Mouse (Mus musculus) brain, adult 2 months (tissue): Measurements from ENCODE around the gene Abhd6.

Experiments
- DNase-seq: peaks from one replicate; pipeline ENCODE4 v3.0.0; 2011; ENCODE audit warnings: low read depth, low spot score

Abhd6 gene

GRCm38 (mm10) chr14:8002432-8003092 is at the start of gene Abhd6:
TSS of gene Abhd6 (plus strand) at chr14:8002902.
- peak; percentile 95 for DNase-seq

DNA sequence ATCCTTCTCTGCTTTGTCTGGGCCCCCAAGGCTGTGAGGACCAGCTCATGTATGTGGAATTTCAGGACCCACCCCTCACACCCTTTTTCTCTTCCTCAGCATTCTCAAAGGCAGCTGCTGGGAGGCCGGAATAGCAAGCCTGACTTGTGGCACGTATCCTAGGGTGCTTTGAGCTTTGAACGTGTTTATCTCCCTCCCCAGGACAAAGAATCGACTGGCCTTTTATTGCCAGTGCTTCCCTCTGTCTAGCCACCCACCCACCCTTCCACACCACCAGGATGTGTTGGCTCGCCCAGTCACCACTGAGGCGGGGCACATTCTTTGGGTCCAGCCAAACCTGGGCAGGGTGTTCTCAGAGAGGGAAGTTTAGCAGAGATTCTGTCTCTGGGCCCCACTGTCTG is 48.6 kb upstream of the Abhd6 start:
- no peak for DNase-seq

GRCm38 (mm10) chr14:7956427-7956826 is 46.3 kb upstream of the Abhd6 start:
- DNase-seq, result no peak

DNA sequence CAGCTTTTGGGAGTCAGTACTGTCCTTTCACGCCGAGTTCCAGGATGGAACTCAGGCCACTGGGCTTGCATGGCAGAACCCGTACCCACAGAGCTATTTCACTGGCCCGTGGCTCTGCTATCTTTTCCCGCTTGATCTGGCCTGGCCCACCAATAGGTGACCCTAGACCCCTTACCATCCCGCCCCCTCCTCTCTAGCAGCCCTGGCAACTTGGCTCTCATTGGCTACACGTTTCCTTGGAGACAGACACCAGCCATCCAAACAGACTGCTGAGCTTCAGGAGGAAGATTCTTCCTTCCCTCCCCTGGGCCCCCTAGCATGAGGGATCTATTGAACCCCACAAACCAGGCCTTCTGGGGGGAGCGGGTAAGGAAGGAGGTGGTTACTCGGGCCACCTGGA is 45.7 kb upstream of the Abhd6 start, which contains the start of gene Gm45521:
Gene Gm45521, plus strand, starts transcription at position 240 of the 400 bp plus-strand sequence.
- DNase-seq, result no peak

DNA sequence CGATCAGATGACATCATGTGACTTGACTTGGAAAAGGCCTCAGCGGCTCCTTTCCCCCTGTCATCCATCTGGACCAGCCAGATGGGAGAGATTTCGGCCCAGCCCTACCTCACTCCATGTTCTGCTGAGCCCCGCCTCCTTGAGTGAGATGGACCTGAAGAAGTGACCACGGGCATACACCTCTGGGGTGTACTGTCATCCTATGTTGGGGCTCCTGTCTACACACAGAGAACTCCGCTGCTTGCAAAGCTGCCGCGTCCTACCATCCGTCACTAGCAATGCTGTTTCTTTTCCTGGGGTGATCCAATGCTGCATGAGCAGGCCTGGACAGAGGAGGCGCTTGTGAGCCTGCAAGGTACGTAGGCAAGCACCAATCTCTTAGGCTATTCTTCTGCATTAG is 42.1 kb upstream of the Abhd6 start:
- peak; percentile 78 for DNase-seq

DNA sequence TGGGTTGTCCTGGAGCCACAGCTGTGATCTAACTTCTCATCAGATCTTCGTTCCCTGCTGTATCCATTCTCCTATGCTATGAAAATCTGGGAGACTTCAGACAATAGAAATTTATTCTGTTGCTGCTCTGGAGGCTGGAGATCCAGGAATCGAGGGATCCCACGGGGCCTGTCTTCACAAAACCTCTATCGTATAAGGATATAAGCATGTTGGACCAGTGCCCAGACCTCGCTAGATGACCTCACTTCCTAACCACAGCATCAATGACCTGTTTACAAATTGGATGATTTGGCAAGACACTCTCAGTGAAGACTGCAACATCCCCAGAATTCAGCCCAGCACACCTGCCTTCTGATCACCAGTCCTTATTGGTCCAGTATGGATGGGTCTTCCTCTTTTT is 41.0 kb upstream of the Abhd6 start:
- no peak for DNase-seq

- no peak for DNase-seq
Measured at GRCm38 (mm10) chr14:7962626-7963025, 40.1 kb upstream of the Abhd6 start.

GRCm38 (mm10) chr14:7963160-7963559 is 39.5 kb upstream of the Abhd6 start:
- no peak for DNase-seq

DNA sequence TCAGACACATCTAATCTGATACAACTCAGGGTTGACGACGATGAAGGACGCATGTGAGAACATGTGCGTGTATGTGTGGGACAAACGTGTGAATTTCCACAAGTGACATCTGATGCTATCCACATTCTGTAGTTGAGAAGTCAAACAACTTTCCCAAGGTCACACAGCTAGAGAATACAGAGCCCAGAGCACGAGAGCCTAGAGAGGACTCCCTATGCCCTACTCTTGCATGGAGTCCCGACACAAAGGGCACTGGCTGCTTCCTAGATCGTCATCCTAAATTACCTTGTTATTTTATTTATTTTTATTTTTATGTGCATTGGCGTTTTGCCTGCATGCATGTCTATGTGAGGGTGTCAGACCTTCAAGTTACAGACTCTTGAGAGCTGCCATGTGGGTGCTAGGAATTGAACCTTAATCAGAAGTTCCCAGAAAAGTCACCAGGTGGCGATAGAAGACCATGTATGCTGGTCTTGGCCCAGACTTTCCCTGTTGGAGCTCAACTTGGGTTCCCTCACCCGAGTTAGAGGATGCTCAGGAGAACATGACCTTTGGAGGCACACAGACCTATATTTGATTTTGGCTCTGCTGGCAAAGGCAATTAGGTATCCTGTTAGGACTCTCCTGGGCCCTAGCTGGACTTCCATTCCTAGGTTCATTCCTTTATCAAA is 38.3 kb upstream of the Abhd6 start:
- DNase-seq, result peak; percentile 89

DNA sequence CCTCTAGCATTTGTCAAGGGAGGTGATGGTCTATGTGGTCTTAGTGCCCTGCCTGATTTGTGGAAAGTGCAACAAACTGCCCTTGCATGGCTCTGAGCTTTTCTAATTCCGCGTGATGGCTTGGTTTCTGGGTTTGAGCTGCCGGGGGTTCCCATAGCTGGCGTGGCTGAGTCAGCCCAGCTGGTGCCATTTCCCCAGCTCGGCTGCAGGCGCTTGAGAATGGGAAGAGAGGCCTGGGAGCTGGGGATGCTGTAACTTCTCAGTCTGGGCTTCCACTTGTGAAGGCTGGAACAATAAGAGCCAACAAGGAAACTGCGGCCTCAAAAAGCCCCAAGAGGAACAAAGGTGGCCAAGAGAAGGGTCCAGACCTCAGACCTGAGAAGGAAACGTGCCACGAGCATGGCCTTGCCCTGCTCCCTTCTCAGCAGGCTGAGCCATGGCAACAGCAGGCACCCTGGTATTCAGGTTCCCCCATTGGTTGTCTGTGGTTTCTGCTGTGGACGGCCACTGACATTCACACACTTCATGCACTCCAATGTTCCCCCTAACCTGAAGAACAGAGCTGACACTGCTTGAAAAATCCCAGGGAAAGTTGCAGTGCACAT is 30.7 kb upstream of the Abhd6 start:
- peak; percentile 21 for DNase-seq

- DNase-seq, result no peak
Measured at GRCm38 (mm10) chr14:7974643-7975042, 28.1 kb upstream of the Abhd6 start.

DNA sequence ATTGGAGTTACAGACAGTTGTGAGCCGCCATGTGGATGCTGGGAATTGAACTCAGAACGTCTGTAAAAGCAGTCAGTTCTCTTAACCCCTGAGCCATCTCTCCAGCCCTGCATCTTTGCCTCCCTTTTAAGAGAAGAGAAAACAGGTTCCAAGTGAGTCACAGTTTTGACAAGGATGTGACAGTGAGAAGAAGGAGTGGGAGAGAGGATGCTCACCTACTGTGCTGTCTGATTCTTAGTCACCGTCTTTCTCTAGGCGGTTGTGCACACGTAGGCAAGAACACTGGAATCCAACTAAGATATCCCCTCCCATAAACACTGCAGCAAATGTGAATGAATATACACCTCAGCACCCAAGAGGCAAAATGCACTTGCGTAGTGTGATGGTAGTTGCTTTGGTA is 27.5 kb upstream of the Abhd6 start:
- DNase-seq, result peak; percentile 68

- DNase-seq, result no peak
Measured at GRCm38 (mm10) chr14:7977471-7977870, 25.2 kb upstream of the Abhd6 start.

DNA sequence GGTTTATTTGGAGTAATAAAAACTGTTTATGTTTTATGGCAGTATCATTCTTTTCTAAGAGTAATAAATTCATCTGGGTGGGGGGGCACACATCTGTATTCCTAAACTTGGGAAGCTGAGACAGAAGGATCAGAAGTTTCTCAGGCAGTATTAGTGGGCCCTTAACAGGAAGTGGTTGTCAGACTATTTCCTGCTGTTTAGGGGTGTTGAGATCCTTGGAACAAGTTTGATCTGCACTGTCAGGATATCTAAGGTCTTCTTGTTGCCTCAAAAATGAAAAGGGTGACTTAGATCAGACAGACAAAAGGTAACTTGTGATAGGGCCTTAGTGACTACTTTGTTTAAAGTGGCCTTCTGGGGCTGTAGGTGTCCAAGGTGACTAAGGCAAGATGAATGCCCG is 24.5 kb upstream of the Abhd6 start:
- no peak for DNase-seq

DNA sequence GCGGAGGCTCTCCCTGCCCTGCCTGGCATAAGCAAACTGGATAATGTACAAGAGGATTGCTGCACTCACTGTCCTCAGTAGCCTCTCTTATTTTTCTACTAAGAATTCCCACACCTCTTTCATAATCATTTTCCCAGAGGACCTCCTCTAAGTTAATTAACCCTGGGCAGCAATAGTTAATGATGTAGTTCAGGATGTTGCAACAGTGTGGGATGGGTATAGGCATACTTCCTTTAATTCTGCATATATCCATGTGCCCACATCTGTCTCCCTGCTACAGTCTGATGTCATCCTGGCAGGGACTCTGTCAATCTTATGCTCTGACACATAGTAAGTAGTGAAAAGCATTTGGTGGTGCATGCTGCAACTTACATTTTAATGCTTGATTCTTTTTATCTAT is 21.5 kb upstream of the Abhd6 start:
- no peak for DNase-seq

- DNase-seq, result no peak
Measured at GRCm38 (mm10) chr14:7986913-7987312, 15.8 kb upstream of the Abhd6 start.

- DNase-seq, result no peak
Measured at GRCm38 (mm10) chr14:7989371-7989770, 13.3 kb upstream of the Abhd6 start.

DNA sequence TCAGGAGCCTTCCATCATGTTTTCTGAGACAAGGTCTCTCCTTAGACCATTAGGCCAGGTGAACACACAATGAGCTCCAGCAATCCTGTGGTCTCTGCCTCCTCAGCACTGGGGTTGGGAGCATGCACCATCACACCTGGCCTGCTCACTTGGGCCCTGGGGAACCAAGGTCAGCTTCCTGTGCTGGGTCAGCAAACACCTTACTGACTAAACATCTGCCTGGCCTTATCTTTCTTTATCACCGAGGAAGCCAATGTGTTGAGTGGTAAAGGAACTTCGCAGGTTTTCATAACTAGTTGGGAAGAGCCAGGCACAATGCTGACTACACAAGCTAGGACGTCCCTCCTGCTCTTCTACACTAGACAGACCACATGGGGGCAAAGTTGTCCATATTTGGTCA is 12.7 kb upstream of the Abhd6 start:
- DNase-seq, result no peak

DNA sequence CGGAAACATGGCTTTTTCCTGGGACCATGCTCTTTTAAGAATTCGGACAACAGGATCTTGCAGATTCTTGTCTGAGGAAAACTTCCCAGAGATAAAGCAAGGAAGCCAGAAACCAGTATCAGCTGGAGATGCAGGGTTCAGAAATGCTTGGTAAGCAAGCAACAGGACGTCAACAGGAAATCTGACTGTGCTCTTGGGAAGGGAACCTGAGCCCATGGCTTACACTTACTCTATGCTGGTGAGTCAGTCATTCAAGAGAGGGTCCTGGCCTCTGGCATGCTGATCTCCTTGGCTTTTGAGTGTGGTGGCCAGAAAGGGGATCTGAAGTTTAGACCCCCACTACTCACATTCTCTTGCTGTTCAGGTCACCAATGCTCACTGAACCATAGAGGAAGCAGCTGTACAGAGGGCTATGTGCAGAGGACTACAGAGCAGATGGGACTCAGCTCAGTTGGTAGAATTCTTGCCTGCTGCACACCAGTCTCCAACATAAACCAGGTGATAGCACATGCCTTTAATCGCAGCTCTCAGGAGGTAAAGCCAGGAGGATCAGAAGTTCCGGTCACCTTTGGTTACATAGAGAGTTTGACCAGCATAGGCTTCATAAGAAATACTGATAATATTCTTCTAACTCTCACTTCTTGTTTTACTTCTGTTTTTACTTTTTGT is 11.5 kb upstream of the Abhd6 start:
- DNase-seq, result no peak

DNA sequence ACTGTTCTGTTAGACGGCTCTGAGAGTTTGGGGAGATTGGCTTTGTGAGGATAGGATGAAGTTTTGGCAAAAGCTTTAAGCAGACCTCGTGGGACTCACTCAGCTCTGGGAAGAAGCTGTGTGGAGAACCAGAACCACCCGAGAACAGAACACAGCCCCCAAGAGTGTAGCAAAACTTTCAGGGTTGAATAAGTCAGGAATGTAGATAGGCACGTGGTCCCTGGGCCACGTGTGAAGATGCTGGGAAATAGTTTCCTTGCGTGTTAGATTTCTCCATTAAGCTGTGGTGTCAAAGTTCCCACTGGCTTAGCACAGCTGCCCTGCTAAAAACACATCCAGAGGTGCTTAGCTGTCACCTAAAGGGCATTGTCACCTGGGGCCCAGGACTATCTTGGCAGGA is 10.5 kb upstream of the Abhd6 start:
- DNase-seq, result no peak

GRCm38 (mm10) chr14:7994271-7994767 is 8.4 kb upstream of the Abhd6 start, which contains the start of gene Dnase1l3:
TSS of gene Dnase1l3 (minus strand) at chr14:7994573.
- peak; percentile 45 for DNase-seq

DNA sequence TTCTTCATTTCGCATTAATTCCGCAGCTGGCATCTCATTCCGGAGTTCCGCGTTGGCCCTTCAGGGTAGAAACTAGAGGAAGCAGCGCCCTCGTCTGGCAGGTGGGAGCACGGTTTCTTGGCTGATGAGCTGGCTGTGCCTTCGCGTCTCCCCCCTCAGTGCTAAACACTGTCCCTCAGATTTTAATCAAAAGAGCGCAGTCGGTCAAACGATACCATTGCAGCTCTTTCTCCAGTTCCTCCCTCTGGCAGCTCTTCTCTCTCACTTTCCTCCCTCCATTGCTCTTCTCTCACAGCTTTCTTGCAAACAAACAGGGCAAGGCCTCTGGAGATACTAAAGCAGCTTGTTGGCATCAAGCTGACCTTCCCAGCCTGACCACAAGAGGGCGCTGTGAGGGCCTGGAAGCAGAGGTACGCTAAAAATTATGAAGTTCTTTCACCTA is 5.4 kb upstream of the Abhd6 start:
- peak; percentile 95 for DNase-seq
